Mouse (Mus musculus) G1E (cell line): ENCODE measurements around the gene Prkcb.

Experiments used
- CTCF ChIP-seq: IDR thresholded peaks from 2 replicates; pipeline ENCODE4 v1.5.1; 2012; ENCODE audit warnings: low read depth, low read length, inconsistent platforms, mixed read lengths
- GATA1 ChIP-seq: IDR thresholded peaks from 2 replicates; pipeline ENCODE4 v1.6.1; 2012; ENCODE audit warnings: borderline replicate concordance, low read length, inconsistent platforms, mixed read lengths
- GATA2 ChIP-seq: IDR thresholded peaks from 2 replicates; pipeline ENCODE4 v1.6.1; 2012; ENCODE audit warnings: low read depth, low read length, inconsistent platforms, borderline replicate concordance
- POLR2AphosphoS5 ChIP-seq: IDR thresholded peaks from 2 replicates; pipeline ENCODE4 v1.6.1; 2012; ENCODE audit warnings: low read depth, low read length, inconsistent platforms; ENCODE audit not compliant: insufficient replicate concordance
- TAL1 ChIP-seq: conservative IDR thresholded peaks from 2 replicates; pipeline ENCODE4 v1.6.1; 2012; ENCODE audit warnings: low read depth, low read length, inconsistent platforms, mixed read lengths

DNA sequence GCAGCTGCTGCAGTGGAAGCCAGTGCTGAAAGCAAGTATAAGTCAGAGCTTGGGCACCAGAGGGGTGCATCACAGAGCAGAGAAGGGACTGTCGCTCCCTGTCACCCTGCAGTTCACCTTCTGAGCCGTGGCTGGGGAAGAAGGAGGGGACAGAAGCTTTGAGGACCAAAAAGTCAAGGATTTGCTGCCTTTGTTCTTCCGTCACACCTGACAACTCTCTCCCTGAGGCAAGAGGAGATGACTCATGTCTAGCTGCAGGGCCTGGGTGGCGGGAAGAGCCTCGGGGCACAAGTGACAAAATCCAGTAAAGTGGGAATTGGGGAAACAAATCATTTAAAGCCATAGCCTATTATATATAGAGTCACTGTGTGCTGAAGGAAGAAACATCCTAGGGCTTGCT is 209.9 kb downstream of the Prkcb start:
- TF ChIP-seq GATA2 (no peak), CTCF (no peak), GATA1 (no peak), TAL1 (no peak), POLR2AphosphoS5 (no peak)
